Mouse (Mus musculus): ENCODE measurements at regions not wholly inside any gene's neighbourhood (a gene's known extent, or its start where the extent isn't known, plus 50 kb on each side); places are given as distances from the start of the nearest gene placed in this dataset.

DNA sequence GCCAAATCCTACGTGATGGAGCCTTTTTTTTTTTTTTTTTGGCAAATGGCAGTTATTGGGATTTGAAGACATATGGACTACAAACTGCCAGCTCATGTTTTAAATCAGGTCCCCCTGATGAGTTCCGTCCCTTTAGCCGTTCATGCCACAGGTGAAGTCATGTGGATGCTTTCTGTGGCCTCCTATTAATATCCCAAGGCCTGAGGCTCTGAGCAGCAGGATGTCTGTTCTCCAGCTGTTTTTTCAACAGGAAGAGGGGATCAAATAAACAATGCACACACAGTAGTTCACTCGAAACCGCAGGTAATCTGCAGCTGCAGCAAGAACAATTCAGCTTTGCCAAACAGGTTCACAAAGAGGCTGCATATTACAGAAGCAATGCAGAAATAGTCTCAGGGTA, 112.1 kb downstream of the Dusp6 start:
- no peak for TF ChIP-seq POLR2A (IDR thresholded peaks at IDR 0.05; ENCODE audit: insufficient read depth, low read depth, low read length)
- no peak for TF ChIP-seq CTCF (IDR thresholded peaks at IDR 0.05)
